Mouse (Mus musculus): ENCODE results near the gene Slc31a2.
"Not testable (repeated sequence)": the region's sequence is repeated elsewhere in the genome, so short reads cannot be mapped to it uniquely, and the experiment has no call there.

Gene Slc31a2

DNA sequence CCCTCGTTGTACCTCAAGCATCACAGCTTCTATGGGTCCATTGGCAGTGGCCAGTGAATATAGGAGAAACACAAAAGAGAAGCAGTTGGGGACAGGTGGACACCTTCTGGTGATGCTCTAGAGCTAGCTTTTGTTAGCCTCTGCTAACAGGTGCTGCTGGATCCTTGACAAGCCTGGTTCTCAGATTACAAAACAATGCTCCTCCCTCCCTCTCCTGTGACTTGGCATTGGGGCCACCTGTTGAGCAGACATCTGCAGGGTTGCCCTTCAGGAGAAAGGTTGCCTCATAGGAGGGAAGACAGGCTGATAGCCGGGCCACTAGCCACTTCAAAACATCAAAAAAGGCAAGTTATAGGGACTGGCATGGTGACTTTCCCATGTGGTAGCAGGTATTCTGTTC, at the start of gene Slc31a2:
Gene Slc31a2, plus strand, starts transcription at position 287 of the 400 bp plus-strand sequence.
- CTCF ChIA-PET: interaction anchor here (0.6 kb wide), 1 partner anchor 10 kb away, joined by 13 read pairs; no protein-coding TSS in a partner anchor

DNA sequence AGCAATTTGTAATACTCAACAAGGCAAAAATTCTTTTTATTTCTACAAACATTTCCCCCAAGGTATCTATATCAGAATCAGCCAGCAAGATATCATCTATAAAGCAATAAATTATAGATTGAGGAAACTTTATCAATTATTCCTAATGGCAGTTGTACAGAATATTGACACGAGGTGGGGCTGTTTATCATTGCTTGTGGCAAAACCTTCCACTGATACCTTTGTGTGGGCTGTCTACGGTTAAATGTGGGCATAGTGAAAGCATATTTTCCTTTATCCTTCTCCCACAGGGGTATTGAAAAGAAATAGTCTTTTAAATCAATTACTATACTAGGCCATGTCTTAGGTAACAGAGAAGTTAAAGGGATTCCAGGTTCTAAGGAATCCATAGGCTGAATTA, 48.9 kb upstream of the Slc31a2 start:
- CTCF ChIA-PET: no interaction called here

DNA sequence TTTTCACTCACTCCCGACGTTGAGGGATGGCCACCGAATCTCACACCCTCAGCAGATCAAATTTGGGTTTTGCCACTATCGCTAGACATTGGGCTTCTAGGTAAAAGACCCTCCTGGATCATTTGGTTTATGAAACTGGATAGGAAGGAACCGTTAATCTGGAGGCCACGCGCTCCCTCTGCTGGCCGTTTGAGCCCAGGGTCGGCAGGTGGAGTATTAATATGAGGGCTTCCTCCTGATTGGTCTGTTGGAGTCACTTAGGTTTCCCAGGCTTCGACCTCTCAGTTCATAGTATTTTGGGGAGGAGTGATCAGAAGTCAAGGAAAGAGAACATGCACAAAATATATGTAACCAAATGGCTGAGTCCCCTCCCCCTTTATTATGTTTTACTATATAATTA, 34.0 kb upstream of the Slc31a2 start:
- CTCF ChIA-PET: no interaction called here

DNA sequence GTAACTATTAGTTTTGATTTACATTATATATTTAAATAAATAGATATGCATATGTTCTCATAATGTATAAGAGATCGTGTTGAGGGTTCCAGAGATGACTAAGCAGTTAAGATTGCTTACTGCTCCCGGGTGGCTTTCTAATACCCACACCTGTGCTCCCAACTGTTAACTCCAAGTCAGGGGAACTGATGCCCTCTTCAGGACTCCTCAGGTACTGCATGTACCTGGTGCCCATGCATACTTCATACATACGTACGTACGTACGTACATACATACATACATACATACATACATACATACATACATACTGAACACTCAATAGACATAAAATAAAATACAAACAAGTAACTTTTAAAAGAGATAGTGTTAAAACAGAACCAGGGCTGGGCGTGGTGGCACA, 32.9 kb upstream of the Slc31a2 start:
- CTCF ChIA-PET: no interaction called here

DNA sequence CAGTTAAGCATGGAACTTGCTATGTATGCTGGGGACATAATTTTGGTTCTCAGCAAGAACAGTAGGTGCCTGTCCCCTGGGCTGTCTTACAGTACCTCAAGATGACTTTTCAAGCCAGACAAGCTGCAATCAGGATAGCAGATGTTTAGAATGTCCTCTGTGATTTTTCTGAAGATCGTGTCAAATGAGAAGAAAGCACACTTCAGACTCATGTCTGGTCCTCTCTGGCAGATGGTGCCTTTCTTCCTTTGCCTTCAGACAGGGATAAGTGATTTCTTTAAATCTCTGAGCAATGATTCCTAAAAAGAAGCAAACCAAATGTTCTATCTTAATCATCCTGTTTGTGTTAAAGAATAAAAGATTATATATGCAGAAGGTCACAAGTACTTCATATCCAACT, 32.2 kb upstream of the Slc31a2 start:
- CTCF ChIA-PET: no interaction called here

DNA sequence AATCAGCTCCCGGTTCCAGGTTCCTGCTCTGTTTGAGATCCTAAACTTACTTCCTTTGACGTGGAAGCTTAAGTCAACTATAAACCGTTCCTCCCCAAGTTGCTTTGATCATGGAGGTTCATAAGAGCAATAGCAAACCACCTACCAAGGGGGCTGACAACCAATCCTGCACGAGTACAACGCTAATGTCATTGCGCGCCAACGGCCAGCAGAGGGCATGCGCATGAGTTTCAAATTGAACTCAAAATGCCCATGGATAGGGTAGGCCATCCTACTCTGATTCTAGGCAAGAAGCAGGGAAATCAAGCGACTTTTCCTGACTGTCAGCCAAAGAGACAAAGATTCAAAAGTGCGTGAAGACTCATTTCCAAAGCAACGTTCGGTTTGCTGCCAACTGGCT, 31.6 kb upstream of the Slc31a2 start, which contains the start of gene Zfp37:
Gene Zfp37, minus strand, starts transcription at position 279 of the 400 bp plus-strand sequence.
- CTCF ChIA-PET: no interaction called here

DNA sequence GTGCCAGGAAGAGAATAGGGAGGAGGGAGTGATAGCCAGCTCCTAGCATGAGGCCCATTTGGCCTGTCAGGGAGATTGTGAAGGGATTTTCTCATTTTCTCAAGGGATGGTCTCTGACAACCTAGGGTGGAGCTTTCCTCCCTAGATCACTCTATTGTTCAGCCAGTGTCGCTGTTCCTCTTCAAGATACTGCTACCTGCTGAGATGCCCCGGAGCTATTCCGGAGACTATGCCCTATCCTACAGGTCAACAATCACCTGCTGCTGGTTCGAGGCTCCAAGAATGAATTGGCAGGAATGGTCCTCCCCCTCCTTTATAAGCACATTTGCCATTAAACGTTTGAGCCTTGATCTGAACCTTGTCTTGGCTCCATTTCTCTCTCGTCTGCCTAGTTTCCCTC, 21.8 kb upstream of the Slc31a2 start:
- CTCF ChIA-PET: no interaction called here

DNA sequence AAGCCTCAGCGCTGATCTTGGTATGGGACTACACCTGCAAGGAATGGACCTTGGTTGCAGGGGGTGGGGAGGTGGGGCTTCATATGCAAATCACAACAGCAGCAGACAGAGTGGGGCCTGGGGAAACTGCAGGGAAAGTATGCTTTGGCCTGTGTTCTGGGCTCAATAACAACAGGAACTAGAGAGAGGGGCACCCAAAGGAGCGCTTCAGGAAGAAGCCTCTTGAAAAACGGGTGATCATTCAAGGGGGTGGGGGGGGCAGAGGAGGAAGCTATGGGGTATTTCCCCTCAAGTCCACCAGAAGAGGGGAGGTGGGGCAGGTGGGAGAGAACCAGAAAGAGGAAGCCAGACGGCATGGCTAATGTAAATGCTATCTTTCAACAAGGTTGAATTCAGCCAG, 14.0 kb upstream of the Slc31a2 start:
- CTCF ChIA-PET: no interaction called here

DNA sequence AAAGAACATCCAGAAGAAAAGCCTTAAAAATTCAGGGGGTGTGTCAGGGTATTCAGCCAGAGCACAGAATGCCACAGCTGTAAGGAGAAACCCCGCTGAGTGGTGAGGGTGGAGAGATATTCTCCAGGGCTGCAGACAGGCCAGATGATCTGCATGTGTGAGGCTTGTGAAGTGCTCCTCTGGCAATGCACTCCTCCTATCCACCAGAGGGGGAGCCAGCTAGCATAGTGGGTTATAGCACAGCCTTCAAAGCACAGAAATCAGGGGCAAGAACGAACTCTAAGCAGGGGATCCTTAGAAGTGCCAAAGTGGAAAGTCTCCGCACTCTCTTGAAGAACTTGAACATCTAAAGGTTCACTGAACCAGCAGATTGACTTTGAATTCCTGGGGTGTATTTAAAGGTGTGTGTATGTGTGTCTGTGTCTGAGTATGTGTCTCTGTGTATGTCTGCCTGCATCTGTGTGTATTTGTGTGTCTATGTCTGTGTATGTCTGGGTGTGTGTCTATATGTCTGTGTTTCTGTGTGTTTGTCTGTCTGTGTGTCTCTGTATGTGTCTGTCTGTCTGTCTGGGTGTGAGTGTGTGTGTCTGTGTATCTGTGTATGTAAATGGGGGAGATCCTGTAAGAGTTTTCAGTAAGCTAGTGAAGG, 11.3 kb upstream of the Slc31a2 start:
- CTCF ChIA-PET: no interaction called here

DNA sequence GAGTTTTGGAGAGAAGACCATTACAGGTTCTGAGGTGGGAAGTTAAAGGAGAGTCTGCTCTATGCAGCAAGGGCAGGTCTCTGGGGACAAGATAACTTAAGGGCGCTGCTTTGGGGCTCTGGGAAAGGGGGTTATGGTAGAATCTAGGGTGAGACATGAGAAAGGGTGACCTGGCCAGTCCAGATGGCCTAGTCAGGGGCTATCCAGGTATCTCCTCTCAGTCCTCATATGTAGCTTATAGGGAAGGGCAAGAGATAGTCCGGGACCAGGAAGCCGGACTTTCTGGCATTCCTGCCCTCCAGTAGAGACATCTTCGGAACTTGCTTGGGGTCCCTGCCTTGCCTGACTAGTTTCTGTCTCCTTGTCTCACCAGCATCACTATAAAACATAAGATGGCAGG, 10.6 kb upstream of the Slc31a2 start:
- CTCF ChIA-PET: interaction anchor here (0.7 kb wide), 1 partner anchor 10 kb away, joined by 13 read pairs; no protein-coding TSS in a partner anchor

DNA sequence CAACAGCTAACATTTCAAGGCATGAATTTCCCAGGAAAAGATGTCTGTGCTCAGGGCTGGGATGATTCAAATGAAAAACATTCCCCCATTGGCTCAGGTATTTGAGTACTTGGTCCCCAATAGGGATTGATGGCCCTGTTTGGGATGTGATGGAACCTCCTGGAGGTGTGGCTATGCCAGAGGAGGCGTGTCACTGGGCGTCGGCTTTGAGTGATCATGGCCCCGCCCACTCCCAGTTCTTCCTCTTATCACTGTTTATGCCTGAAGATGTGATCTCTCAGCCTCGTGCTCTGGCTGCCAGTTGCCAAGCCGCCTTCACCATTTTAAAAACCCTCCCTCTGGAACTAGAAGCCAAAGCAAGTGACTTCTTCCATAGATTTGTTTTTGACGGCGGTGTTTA, 7.8 kb upstream of the Slc31a2 start:
- CTCF ChIA-PET: no interaction called here

DNA sequence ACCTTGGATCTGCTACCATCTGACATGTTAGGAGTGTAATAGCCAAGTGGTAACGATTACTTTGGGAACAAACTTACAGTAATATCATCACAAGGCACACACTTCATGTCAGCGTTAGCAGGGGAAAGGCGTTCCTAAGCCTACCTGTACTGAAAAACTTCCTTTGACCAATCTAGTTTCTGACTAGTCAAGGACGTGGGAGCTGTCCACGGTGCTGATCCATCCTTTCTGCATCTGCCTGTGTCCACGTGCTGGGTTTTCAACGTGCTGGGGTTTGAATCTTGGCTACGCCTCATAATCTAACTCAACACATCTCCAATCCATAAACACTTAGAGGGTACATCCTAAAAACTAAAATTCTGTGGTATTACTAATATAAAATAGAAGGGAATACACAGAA, 5.4 kb upstream of the Slc31a2 start:
- CTCF ChIA-PET: no interaction called here

DNA sequence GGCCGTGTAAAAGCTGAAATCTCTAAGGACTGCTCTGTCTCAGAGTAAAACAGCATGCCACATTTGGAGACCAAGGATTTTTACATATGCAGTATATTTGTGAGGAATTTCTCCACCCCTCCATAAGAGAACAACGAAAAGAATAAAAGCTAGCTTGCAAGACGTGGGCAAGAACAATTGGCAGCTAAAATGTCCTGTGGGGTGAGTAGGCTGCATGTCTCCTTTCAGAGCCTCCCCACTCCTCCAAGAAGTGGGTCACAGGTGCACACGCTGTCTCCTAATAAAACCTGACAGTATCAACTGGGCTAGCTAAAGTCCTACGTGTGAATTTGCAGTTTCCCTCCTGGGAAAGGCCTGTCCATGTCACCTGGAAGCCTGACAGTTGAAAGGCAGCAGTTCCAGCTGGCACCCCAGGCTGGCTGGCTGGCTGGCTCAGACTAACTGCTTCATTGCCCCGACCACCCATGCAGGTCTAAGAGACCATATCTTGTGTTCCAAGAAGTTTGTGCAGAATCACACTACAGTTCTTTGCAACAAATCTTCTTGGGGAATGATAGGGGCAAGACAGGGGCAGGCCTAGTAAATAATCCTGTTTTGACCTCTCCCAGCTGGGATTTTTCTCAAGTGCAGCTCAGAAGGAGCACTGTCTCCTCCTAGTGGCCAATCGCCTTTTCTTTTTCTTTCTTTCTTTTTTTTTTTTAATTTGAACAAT, 927 bp downstream of the Slc31a2 start:
- CTCF ChIA-PET: no interaction called here

DNA sequence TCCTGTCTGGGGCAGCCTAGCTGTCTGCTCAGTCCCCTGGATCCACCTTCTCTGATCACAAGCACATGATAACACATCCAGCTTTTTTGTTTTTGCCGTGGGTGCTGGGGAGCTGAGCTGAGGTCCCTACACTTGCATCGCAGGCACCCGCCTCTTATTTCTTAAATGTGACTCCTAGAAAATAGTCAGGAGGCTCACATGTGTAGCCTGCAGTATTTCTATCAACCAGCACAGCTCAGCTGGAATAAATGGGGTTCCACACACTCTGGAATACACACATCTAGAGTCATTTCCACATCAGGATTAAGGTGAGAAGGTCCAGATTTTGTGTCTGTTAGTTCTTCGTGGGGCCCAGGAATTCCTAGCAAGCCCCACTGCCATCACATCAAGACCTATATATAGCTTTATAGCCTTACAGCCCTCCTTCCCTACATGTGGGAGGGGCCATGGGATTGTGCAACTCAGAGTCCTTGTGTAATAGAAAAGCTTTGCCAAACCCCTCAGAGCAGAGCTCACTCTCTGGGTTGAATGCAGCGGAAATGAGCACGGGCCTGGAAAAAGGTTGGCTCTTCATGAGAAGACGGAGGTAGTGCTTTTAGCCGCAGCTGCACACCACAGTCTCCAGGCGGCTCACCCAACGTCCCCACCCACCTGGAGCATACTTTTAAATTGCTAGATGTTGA, 2.9 kb downstream of the Slc31a2 start:
- CTCF ChIA-PET: no interaction called here

DNA sequence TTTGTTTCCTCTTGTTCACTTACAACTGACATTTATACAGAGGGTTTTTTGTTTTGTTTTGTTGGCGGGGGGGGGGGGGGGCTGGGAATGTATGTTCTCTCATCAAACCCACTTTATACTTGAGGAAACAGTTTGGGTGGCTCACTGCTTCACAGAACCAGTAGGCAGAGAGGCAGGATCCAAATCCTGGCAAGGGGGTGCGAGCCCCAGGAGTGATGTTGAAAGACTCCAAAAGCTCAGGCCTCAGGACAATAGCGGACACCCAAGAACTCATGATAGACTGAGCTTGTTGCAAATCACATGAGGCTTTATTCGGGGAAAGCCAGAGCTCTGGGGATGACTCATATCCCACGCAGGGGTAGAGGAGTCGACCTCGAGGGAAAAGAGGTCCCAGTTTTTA, 3.7 kb downstream of the Slc31a2 start:
- CTCF ChIA-PET: not testable (repeated sequence)

DNA sequence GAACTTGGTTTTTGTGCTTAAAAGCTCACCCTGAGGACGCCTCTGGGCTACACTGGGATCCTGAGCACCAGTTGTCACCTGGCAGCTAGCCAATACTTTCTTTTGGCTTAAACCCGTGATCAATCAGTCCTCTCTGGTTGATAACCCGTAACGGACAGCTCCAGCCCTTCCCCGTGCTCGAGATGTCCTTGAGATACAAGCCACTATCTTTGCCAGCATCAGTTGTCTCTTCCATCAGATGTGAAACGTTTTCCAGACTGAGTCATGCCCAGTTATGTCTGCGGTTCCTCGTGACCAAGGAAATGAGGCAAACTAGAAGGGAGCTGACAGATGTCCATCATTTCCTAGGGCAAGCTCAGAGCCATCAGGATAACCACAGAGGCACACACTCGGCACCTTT, 4.7 kb downstream of the Slc31a2 start:
- CTCF ChIA-PET: no interaction called here

DNA sequence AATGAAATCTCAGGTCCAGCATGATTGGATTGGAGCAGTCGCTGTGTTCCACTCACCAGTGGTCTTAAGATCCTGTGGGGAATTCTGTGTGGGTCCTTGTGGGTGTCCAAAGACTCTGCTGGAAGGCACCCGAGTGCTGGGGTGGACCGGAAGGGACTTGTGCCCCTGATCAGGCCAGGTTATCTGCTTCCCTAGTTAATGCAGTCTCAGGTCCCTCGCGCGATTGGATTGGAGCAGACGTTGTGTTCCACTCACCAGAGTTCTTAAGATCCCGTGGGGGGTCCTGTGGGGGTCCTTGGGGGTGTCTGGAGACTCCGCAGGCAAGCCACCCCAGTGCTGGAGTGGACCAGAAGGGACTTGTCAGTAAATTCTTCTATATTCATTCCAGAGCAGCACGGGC, 10.3 kb downstream of the Slc31a2 start:
- CTCF ChIA-PET: no interaction called here

DNA sequence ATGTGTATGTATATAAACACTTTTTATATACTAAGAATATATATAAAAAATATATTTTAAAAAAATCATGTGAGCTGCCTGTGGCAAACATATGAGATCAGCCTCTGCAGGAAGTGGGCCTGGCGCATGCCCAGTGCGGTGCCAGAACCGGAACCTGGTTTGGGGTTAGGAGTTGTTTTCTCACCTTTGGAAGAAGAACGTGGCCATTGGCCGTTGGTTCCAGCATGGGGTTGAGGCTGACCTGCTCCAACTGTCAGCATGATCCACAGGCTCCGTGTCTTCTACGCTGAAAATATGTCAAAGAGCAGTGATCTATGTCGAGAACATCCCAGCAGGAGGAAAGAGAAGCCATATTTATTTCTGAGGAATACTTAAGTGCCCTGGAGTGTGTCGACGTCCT, 11.6 kb downstream of the Slc31a2 start:
- CTCF ChIA-PET: no interaction called here

DNA sequence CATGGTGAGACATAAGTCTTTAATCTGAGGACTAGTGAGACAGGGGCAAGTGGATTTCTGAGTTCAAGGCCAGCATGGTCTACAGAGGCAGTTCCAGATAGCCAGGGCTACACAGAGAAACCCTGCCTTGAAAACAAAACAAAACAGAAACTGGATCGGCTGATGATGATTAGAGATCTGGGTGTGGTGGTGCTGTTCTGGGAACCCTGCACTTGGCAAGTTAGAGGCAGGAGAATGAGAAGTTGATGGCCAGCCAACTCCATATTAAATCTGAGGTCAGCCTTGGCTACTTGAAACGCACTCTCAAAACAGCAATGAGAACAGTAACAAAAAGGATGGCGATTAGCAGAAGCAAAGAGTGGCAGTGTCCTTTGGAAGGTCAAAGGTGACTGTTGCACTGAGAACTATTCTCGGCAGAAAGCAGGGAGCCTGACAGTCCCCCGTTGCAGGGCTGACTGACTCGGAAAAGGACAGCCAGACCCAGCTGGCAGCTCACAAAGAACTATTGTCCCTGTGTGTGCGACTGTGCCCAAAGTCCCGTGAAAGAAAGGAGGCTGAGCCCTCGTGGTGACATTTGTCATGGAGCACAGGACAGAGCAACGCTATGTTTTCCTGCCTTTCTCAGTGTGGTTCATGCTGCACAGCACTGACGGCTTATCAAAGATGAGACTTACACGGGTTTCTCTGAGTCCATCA, 12.6 kb downstream of the Slc31a2 start:
- CTCF ChIA-PET: no interaction called here

DNA sequence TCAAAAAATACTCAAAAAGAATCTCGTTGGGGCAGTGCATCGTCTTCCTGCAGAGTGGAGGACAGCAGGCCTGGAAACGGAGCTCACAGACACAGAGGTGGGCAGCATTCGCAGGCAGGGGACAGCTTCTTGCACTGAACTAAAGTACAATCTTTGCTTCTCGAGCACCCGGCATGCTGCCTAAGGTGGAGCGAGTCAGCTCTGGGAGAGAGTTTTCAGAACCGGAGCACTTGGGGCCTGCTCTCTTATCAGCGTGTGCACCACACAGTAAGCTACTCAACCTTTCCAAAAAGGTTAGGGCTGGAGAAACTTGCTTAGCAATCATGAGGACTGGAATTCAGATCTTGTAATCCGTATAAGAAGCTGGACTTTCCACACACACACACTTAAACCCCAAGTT, 14.3 kb downstream of the Slc31a2 start:
- CTCF ChIA-PET: no interaction called here

DNA sequence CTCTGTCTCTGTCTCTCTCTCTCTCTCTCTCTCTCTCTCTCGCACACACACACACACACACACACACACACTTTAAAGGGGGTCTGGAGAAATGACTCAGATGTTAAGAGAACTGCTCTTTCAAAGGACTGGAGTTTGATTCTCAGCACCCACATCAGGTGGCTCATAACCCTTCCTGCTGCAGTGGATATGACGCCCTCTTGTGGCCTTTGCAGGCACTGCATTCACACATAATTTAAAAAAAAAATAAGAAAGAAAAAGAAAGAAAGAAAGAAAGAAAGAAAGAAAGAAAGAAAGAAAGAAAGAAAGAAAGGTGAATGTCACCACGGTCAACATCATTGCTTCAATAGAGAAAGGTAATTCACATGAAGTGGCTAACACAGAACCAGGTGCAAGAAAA, 14.9 kb downstream of the Slc31a2 start:
- CTCF ChIA-PET: no interaction called here

DNA sequence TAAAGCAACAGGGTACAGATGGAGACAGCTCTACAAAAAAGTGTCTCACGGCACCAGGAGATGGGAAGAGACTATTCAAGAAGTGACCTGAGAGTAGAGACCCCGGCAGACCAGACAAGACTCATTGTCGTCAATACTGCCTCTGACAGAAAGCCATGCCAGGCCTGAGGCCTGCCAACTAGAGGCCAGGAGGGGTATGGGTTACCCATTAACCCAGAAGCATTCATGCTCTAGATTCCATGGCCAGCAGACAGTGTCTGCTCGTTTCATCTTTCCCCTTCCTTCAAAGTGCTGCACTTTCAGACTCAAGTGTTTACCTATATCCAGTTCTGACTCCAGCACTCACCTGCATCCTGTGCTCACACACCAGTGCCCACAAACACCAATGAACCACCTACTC, 15.7 kb downstream of the Slc31a2 start:
- CTCF ChIA-PET: no interaction called here

DNA sequence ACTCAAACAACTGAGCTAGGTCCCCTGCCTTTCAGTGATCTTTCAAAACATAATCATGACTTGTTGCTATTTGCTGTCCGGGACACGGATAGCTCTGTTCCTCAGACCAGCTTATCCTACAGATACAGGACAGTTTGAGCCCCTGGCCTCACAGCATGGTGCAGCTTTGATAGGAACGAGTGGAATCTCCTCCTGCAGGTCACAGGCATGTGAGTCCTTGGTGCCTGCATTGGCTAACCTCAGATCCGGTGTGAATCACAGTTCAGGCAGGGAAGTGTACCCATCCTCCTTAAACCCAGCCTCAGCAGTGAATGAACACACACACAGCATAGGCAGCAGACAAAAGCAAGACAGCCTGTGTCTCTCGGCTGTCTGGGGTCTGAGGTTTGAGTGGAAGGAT, 19.0 kb downstream of the Slc31a2 start:
- CTCF ChIA-PET: no interaction called here
